Mouse (Mus musculus): Measurements from ENCODE around the gene Ywhae. TPM values are rescaled to one million over a fixed set of nuclear protein-coding genes. Genes with fewer than 3 reads are reported as not detected.

Gene Ywhae
- polyA plus RNA-seq, 1 experiment from 2014 or later: 1,145 TPM

GRCm38 (mm10) chr11:75794602-75795320 is 62.1 kb downstream of the Ywhae start:
- Histone ChIP-seq H3K27ac (no peak overlapping the region), H3K4me3 (ENCODE audit: inconsistent target) (no peak overlapping the region), H3K36me3 (ENCODE audit: inconsistent target) (no peaks in the 10 kb centered on the region), H3K79me2 (ENCODE audit: inconsistent target) (no peaks in the 10 kb centered on the region)
- WGBS (ENCODE audit: missing documents): 29% methylated on average over 41 of the region's 45 CpGs

- H3K4me3 ChIP-seq (ENCODE audit: inconsistent target): no peak overlapping the region
- no peak overlapping the region for H3K27ac ChIP-seq
- no peaks in the 10 kb centered on the region for H3K36me3 ChIP-seq (ENCODE audit: inconsistent target)
- no peaks in the 10 kb centered on the region for H3K79me2 ChIP-seq (ENCODE audit: inconsistent target)
- 5% methylated on average over 39 of the region's 42 CpGs for WGBS (ENCODE audit: missing documents)
Measured at GRCm38 (mm10) chr11:75795321-75795636, 62.6 kb downstream of the Ywhae start.

DNA sequence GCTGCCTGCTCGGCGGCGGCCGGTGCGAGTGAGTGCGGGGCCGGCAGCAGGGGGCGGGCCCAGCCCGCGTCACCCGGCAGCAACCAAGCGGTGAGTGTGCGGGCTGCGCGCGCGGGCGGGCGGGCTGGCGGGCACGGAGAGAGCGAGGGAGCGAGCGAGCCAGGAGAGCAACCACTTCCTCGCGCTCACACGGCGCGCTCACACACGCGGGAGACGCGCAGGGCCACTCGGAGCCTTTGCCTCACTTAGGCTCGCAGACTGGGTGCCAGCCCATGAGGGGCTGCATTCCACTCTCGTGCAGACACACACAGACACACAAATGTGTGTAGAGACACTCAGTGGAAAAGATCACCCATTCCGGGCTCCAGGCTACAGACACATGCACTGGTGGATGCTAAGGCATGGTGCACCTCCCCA is 63.4 kb downstream of the Ywhae start, which contains the start of gene Doc2b:
Gene Doc2b, minus strand, starts transcription at position 21 of the 417 bp plus-strand sequence.
- Histone ChIP-seq H3K27ac (no peak within 1 kb of the TSS), H3K4me3 (ENCODE audit: inconsistent target) (no peak within 1 kb of the TSS), H3K36me3 (ENCODE audit: inconsistent target) (no peaks in the 10 kb centered on the region), H3K79me2 (ENCODE audit: inconsistent target) (no peaks in the 10 kb centered on the region)
- 7% methylated on average over 36 of the region's 37 CpGs for WGBS (ENCODE audit: missing documents)

DNA sequence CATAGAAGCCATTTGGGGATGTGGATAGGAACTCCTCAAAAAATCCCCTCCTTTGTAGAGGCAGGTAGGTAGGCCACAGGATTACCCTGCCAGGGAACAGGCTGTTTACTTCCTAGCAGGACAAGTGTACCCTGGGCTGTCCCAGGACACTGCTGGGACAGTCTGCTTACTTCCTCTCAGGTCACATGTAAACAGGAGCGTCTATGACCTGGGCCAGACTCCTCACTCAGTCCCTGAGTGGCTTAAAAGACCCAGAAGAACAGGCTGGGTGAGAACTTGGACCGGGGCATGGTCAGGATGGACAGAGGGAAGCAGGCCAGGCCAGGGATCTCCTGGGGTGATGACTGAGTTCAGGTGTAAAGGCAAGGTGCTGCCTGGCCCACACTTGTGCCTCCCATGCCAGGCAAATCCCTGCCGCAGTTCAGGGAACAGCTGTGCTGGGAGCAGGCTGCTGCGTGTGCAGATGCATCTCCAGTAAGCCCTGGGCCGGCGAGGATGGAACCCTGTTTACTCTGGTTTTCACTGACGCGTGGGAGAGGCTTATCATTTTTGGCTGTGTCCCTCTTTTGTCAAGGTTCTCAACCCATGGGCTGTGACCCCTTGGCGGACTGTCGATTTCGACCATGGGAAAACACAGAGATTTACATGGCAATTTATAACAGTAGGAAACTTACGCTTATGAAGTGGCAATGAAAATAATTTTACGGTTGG is 64.0 kb downstream of the Ywhae start:
- H3K79me2 ChIP-seq (ENCODE audit: inconsistent target): no peaks in the 10 kb centered on the region
- 83% methylated on average over 13 of the region's 13 CpGs for WGBS (ENCODE audit: missing documents)

GRCm38 (mm10) chr11:75801369-75801768 is 68.7 kb downstream of the Ywhae start:
- Histone ChIP-seq H3K79me2 (ENCODE audit: inconsistent target) (no peaks in the 10 kb centered on the region), H3K36me3 (ENCODE audit: inconsistent target) (no peaks in the 10 kb centered on the region), H3K27ac (no peak overlapping the region), H3K4me3 (ENCODE audit: inconsistent target) (no peak overlapping the region)
- 88% methylated on average over 4 of the region's 4 CpGs for WGBS (ENCODE audit: missing documents)

More for the DNA sequence above, 64.0 kb downstream of the Ywhae start:
- H3K36me3 ChIP-seq (ENCODE audit: inconsistent target): no peaks in the 10 kb centered on the region
- H3K27ac ChIP-seq: no peak overlapping the region
- H3K4me3 ChIP-seq (ENCODE audit: inconsistent target): no peak overlapping the region

DNA sequence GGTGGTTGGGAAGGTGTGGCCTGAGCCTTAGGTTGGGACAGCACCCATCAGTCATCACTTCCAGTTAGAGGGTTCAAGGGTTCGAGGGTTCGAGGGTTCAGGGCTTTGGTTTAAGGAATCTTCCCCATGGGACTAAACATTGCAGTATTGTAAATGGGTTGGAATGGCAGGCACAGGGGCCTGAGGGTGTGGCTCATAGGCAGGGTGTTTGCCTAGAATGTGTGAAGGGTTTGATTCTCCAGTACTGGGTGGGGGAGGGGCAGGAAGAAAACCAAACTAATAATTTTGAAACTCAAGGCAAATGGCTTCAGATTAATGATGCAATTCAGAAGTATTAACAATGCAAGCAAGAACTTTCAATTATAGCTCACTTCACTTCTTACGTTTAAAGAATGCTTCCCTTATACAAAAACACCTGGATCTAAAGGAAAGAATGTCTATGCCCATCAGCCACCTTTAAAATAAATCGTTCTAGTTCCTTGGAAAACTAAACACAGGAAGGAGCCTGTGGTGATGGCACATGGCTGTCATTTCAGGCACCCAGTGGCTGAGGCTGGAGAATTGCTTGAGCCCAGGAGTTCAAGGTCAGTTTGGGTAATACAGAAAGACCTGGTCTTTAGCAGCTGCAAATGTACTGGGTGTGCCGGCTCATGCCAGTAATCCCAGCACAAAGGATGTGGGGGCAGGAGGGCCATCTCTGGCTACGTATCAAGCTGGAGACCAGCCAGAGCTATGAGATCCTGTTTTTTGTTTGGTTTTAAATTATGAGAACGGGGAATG is 69.3 kb downstream of the Ywhae start:
- 92% methylated on average over 7 of the region's 7 CpGs for WGBS (ENCODE audit: missing documents)
- Histone ChIP-seq H3K79me2 (ENCODE audit: inconsistent target) (no peaks in the 10 kb centered on the region), H3K36me3 (ENCODE audit: inconsistent target) (no peaks in the 10 kb centered on the region), H3K4me3 (ENCODE audit: inconsistent target) (no peak overlapping the region), H3K27ac (no peak overlapping the region)

DNA sequence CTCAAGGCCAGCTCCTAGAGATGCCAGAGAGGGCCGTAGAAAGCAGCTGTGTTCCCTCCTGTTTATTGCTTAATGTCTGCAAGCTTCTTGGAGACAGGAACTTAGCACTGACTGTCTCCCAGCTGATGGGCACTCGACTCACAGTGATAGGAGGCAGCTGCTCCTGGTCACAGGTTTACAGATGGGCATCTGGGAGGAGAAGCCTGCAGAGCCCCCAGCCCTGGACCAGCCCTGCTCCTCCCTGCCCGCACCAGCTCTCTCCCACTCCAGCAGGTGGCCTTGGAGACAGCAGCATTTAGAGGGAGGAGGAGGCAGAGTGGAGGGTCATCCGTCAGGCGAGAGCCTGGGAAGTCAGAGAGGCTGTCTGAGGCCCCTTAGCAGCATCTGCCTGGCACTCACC is 74.8 kb downstream of the Ywhae start:
- H3K4me3 ChIP-seq (ENCODE audit: inconsistent target): no peak overlapping the region
- 66% methylated on average over 5 of the region's 5 CpGs for WGBS (ENCODE audit: missing documents)
- H3K36me3 ChIP-seq (ENCODE audit: inconsistent target): no peaks in the 10 kb centered on the region
- no peak overlapping the region for H3K27ac ChIP-seq
- no peaks in the 10 kb centered on the region for H3K79me2 ChIP-seq (ENCODE audit: inconsistent target)

GRCm38 (mm10) chr11:75810526-75810925 is 77.9 kb downstream of the Ywhae start:
- H3K27ac ChIP-seq: no peak overlapping the region
- H3K4me3 ChIP-seq (ENCODE audit: inconsistent target): no peak overlapping the region
- no peaks in the 10 kb centered on the region for H3K36me3 ChIP-seq (ENCODE audit: inconsistent target)
- H3K79me2 ChIP-seq (ENCODE audit: inconsistent target): no peaks in the 10 kb centered on the region
- 98% methylated on average over 3 of the region's 3 CpGs for WGBS (ENCODE audit: missing documents)

GRCm38 (mm10) chr11:75811900-75812299 is 79.2 kb downstream of the Ywhae start:
- Histone ChIP-seq H3K4me3 (ENCODE audit: inconsistent target) (no peak overlapping the region), H3K36me3 (ENCODE audit: inconsistent target) (no peaks in the 10 kb centered on the region), H3K27ac (no peak overlapping the region), H3K79me2 (ENCODE audit: inconsistent target) (no peaks in the 10 kb centered on the region)
- 83% methylated on average over 3 of the region's 3 CpGs for WGBS (ENCODE audit: missing documents)

DNA sequence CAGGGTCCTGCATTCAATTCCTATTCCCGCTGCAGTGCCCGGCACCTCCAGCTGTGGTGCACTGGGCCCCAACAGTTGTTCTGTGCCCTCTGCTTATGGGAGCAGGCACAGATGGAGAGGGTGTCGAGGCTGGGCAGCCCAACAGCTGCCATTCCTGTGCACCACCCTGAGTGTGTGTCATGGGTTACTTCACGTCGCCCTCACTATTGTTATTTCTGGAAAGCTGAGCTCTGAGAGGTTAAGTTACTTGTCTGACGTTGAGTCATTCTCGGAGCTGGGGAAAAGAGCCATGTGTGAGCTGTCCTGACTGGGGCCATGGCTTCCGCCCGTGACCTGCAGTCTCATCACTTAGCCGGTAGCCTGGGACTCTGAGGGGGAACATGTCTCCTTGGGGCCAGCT is 80.4 kb downstream of the Ywhae start:
- H3K79me2 ChIP-seq (ENCODE audit: inconsistent target): no peaks in the 10 kb centered on the region
- no peaks in the 10 kb centered on the region for H3K36me3 ChIP-seq (ENCODE audit: inconsistent target)
- no peak overlapping the region for H3K27ac ChIP-seq
- H3K4me3 ChIP-seq (ENCODE audit: inconsistent target): no peak overlapping the region
- WGBS (ENCODE audit: missing documents): 87% methylated on average over 10 of the region's 10 CpGs

Other genes starting within 250 kb of the Ywhae start
- 72.5 to 92.1 TPM (median 86.0 TPM) in 3 replicates for gene Prpf8, start 246.1 kb upstream of the Ywhae start, polyA plus RNA-seq (2018)
- gene Rilp, start 222.8 kb upstream of the Ywhae start, polyA plus RNA-seq (2018): 6.6 to 7.4 TPM (median 7.1 TPM) in 3 replicates
- 8.6 to 19.0 TPM (median 16.2 TPM) in 3 replicates for gene Scarf1, start 219.3 kb upstream of the Ywhae start, polyA plus RNA-seq (2018)
- gene Slc43a2, start 201.2 kb upstream of the Ywhae start, polyA plus RNA-seq (2018): 250 to 450 TPM (median 359 TPM) in 3 replicates
- gene Pitpna, start 144.8 kb upstream of the Ywhae start, polyA plus RNA-seq (2018): 282 to 582 TPM (median 340 TPM) in 3 replicates
- gene Inpp5k, start 101.9 kb upstream of the Ywhae start, polyA plus RNA-seq (2018): 20.3 to 48.0 TPM (median 38.4 TPM) in 3 replicates
- 62.9 to 77.4 TPM (median 64.6 TPM) in 3 replicates for gene Myo1c, start 82.4 kb upstream of the Ywhae start, polyA plus RNA-seq (2018)
- 52.3 to 73.1 TPM (median 60.5 TPM) in 3 replicates for gene Crk, start 53.6 kb upstream of the Ywhae start, polyA plus RNA-seq (2018)
- gene Doc2b, start 63.2 kb downstream of the Ywhae start, polyA plus RNA-seq (2018): not detected in 3 replicates
- not detected in 3 replicates for gene Rph3al, start 205.6 kb downstream of the Ywhae start, polyA plus RNA-seq (2018)

All from macrophage (primary cell).